Mouse (Mus musculus) retina, adult 2 months (tissue): ENCODE measurements at regions not wholly inside any gene's neighbourhood (a gene's known extent, or its start where the extent isn't known, plus 50 kb on each side); places are given as distances from the start of the nearest gene placed in this dataset.
"Not testable (repeated sequence)": the region's sequence is repeated elsewhere in the genome, so short reads cannot be mapped to it uniquely, and the experiment has no call there.

Experiments
- DNase-seq: peaks from one replicate; pipeline ENCODE4 v3.0.0-alpha.2; 2012; ENCODE audit warnings: low read depth, low spot score

GRCm38 (mm10) chr1:194443681-194444080 is 174.3 kb upstream of the Plxna2 start:
- no peak for DNase-seq

GRCm38 (mm10) chr1:194437301-194437700 is 180.7 kb upstream of the Plxna2 start:
- no peak for DNase-seq

GRCm38 (mm10) chr1:194435060-194435459 is 183.0 kb upstream of the Plxna2 start:
- no peak for DNase-seq

GRCm38 (mm10) chr1:194428586-194428985 is 189.4 kb upstream of the Plxna2 start:
- DNase-seq: no peak

- DNase-seq: no peak
Measured at GRCm38 (mm10) chr1:194426293-194426692, 191.7 kb upstream of the Plxna2 start.

- DNase-seq: no peak
Measured at GRCm38 (mm10) chr1:194424201-194424600, 193.8 kb upstream of the Plxna2 start.

- no peak for DNase-seq
Measured at GRCm38 (mm10) chr1:194412193-194412592, 205.8 kb upstream of the Plxna2 start.

- no peak for DNase-seq
Measured at GRCm38 (mm10) chr1:194411788-194412187, 206.2 kb upstream of the Plxna2 start.

GRCm38 (mm10) chr1:194399281-194399680 is 218.7 kb upstream of the Plxna2 start:
- no peak for DNase-seq

- no peak for DNase-seq
Measured at GRCm38 (mm10) chr1:194396754-194397460, 221.1 kb upstream of the Plxna2 start.

- no peak for DNase-seq
Measured at GRCm38 (mm10) chr1:194393720-194394119, 224.3 kb upstream of the Plxna2 start.

- no peak for DNase-seq
Measured at GRCm38 (mm10) chr1:194390202-194390601, 227.8 kb upstream of the Plxna2 start.

GRCm38 (mm10) chr1:194378135-194378534 is 239.9 kb upstream of the Plxna2 start:
- no peak for DNase-seq

GRCm38 (mm10) chr1:194373511-194373910 is 244.5 kb upstream of the Plxna2 start:
- not testable (repeated sequence) for DNase-seq

- no peak for DNase-seq
Measured at GRCm38 (mm10) chr1:194363917-194364316, 254.1 kb upstream of the Plxna2 start.

GRCm38 (mm10) chr1:194363129-194363768 is 254.8 kb upstream of the Plxna2 start:
- no peak for DNase-seq

- DNase-seq: no peak
Measured at GRCm38 (mm10) chr1:194362298-194362697, 255.7 kb upstream of the Plxna2 start.

GRCm38 (mm10) chr1:194361316-194361715 is 256.7 kb upstream of the Plxna2 start:
- no peak for DNase-seq

- no peak for DNase-seq
Measured at GRCm38 (mm10) chr1:194354332-194355120, 263.5 kb upstream of the Plxna2 start.

- no peak for DNase-seq
Measured at GRCm38 (mm10) chr1:194345304-194346033, 272.5 kb upstream of the Plxna2 start.

GRCm38 (mm10) chr1:194342568-194342967 is 275.4 kb upstream of the Plxna2 start:
- no peak for DNase-seq

- no peak for DNase-seq
Measured at GRCm38 (mm10) chr1:194341758-194342157, 276.3 kb upstream of the Plxna2 start.
